Mouse (Mus musculus): ENCODE measurements at regions not wholly inside any gene's neighbourhood (a gene's known extent, or its start where the extent isn't known, plus 50 kb on each side); places are given as distances from the start of the nearest gene placed in this dataset.

DNA sequence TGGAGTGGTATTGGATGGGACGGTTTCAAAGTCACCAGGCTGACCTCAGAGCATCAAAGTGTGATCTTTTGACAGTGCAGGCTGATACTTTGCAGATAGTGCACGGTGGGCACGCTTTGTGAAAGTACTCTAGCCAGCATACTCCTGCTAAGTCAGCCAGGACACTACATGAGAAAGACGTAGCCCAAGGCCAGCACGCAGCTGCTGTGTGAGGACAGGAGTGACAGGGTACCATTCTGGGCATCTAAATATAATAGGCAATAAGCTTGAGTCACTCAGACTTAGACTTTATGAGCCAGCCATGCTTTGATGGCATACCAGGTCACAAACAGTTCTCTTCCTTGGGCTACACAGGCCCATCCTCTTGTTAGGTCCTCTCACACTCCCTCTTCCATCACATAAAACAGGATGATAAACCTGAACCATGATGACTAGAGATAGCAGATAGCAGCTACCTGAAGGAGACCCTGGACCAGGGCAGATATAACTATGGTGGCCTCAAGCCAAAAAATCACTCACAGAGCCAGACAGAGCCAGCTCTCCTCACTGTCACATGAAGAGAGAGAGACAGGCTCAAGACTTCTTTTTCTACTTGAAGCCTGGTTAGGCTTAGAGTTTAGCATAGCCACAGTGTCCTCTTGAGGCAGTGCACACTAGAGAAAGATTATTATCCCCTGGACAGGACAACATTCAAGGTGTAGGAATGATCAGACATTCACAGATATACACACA lies 156.7 kb upstream of the Rreb1 start:
- TF ChIP-seq CTCF (IDR thresholded peaks at IDR 0.05; ENCODE audit: borderline replicate concordance, insufficient read depth, low read length): no peak
- TF ChIP-seq POLR2A (IDR thresholded peaks at IDR 0.05; ENCODE audit: low read depth, low read length): no peak

Measured in embryonic fibroblast, embryonic 13.5 days (primary cell).